ENCODE assay signal across 29 mouse cellular contexts in genomic region chr1:169135542-169135941, GRCm38 (mm10).
DNase-seq lines count a peak whose midpoint lies in the region; ATAC-seq and TF ChIP-seq lines count a peak whose summit lies in the region.
"Had no signal": no experiment of that assay in that cellular context is flagged by ENCODE, and none has a peak within 500 bp of the region (broad histone marks: within the 10 kb centered on the region; RNA-seq: fewer than 3 reads in every experiment).

No protein-coding gene starts in this region.

- TF ChIP-seq EP300 in liver, postnatal 0 days (IDR thresholded peaks at IDR 0.05; ENCODE audit: low read depth), result no peak

- TF ChIP-seq CTCF in brain, embryonic 14.5 days (IDR thresholded peaks at IDR 0.05; ENCODE audit: borderline replicate concordance, extremely low read depth, insufficient read depth, insufficient read length), result no peak
- TF ChIP-seq CTCF in liver, postnatal 0 days (IDR thresholded peaks at IDR 0.05; ENCODE audit: low read depth), result no peak

- DNase-seq in cerebellum, postnatal 10 days, result peak; percentile 50 to 74
- DNase-seq in cerebellum, adult 8-10 months, result no peak
- DNase-seq in heart, adult 11 months, result peak; percentile 86
- DNase-seq in heart, postnatal 25 days (ENCODE audit: low spot score), result no peak
- peak; percentile 26 for DNase-seq in left cerebral cortex, postnatal 4 days
- DNase-seq in left cerebral cortex, postnatal 25 days (ENCODE audit: low spot score in 2 of 2), result no peak
- peak; percentile 19 for DNase-seq in brain, embryonic 14.5 days (ENCODE audit: low read depth)
- DNase-seq in liver, postnatal 0 days, result no peak
- DNase-seq: adrenal gland, adult 2 months; adrenal gland, postnatal 14 days; B cell, adult 2 months; cerebellum, adult 11-12 months; cerebellum, adult 9-10 months; embryo, embryonic 11 days; gastrocnemius, postnatal 14 days; kidney, adult 2 months had no signal

- no peak overlapping the region for H3K9ac ChIP-seq in liver, postnatal 0 days (replicated peaks)
- H3K9ac ChIP-seq: embryonic facial prominence, embryonic 13.5 days; forebrain, embryonic 13.5 days; heart, embryonic 12.5 days; heart, embryonic 15.5 days; hindbrain, embryonic 13.5 days; intestine, embryonic 15.5 days had no signal

- H3K36me3 ChIP-seq in liver, postnatal 0 days (replicated peaks; ENCODE audit: insufficient read depth, low read length), result no peaks in the 10 kb centered on the region
- H3K36me3 ChIP-seq: embryonic facial prominence, embryonic 10.5 days; embryonic facial prominence, embryonic 13.5 days; forebrain, embryonic 10.5 days; G1E; heart, embryonic 12.5 days; heart, embryonic 15.5 days; hindbrain, embryonic 10.5 days; hindbrain, embryonic 13.5 days; intestine, embryonic 15.5 days had no signal

- intact Hi-C loops in heart, postnatal 25 days (cut with DNase I), result no loop called here
- intact Hi-C loops in left cerebral cortex, postnatal 4 days (cut with DNase I), result no loop called here
- intact Hi-C loops in left cerebral cortex, postnatal 25 days (cut with DNase I), result no loop called here

- H3K27ac ChIP-seq in liver, postnatal 0 days (ENCODE audit: low read depth), result no peak overlapping the region
- H3K27ac ChIP-seq: embryonic facial prominence, embryonic 10.5 days; embryonic facial prominence, embryonic 13.5 days; forebrain, embryonic 10.5 days; forebrain, embryonic 13.5 days; heart, embryonic 15.5 days; hindbrain, embryonic 10.5 days; hindbrain, embryonic 13.5 days; intestine, embryonic 15.5 days had no signal

- H3K9me3 ChIP-seq in liver, postnatal 0 days (ENCODE audit: low read length), result no peaks in the 10 kb centered on the region
- H3K9me3 ChIP-seq: embryonic facial prominence, embryonic 10.5 days; embryonic facial prominence, embryonic 13.5 days; forebrain, embryonic 10.5 days; forebrain, embryonic 13.5 days; heart, embryonic 12.5 days; heart, embryonic 15.5 days; hindbrain, embryonic 10.5 days; hindbrain, embryonic 13.5 days; intestine, embryonic 15.5 days had no signal

- H3K4me3 ChIP-seq in liver, postnatal 0 days (ENCODE audit: low read depth, low read length), result no peak overlapping the region
- H3K4me3 ChIP-seq: embryonic facial prominence, embryonic 10.5 days; embryonic facial prominence, embryonic 13.5 days; forebrain, embryonic 10.5 days; forebrain, embryonic 13.5 days; heart, embryonic 12.5 days; heart, embryonic 15.5 days; hindbrain, embryonic 10.5 days; hindbrain, embryonic 13.5 days; intestine, embryonic 15.5 days had no signal

- ATAC-seq in liver, postnatal 0 days, result no peak
- ATAC-seq: forebrain, embryonic 13.5 days; forebrain, embryonic 16.5 days; hindbrain, embryonic 16.5 days; intestine, embryonic 15.5 days had no signal

- no peak for TF ChIP-seq POLR2A in brain, embryonic 14.5 days (IDR thresholded peaks at IDR 0.05; ENCODE audit: borderline replicate concordance, extremely low read depth, insufficient read depth, insufficient read length, poor library complexity, severe bottlenecking)

- no peaks in the 10 kb centered on the region for H3K27me3 ChIP-seq in liver, postnatal 0 days (ENCODE audit: insufficient read depth, low read length)
- H3K27me3 ChIP-seq: CH12.LX; embryonic facial prominence, embryonic 13.5 days; forebrain, embryonic 13.5 days; heart, embryonic 12.5 days; heart, embryonic 15.5 days; hindbrain, embryonic 13.5 days; intestine, embryonic 15.5 days had no signal

- H3K4me2 ChIP-seq in liver, postnatal 0 days (ENCODE audit: low read depth, low read length), result no peak overlapping the region
- H3K4me2 ChIP-seq: embryonic facial prominence, embryonic 13.5 days; forebrain, embryonic 13.5 days; heart, embryonic 12.5 days; heart, embryonic 15.5 days; hindbrain, embryonic 13.5 days; intestine, embryonic 15.5 days had no signal

- no peaks in the 10 kb centered on the region for H3K4me1 ChIP-seq in liver, postnatal 0 days (ENCODE audit: insufficient read depth)
- H3K4me1 ChIP-seq: intestine, embryonic 15.5 days had no signal

Comparison
In these comparisons a context has a peak if more than half of its experiments do, and no peak if none do; other contexts are left out.
1. DNase-seq: peak in cerebellum, postnatal 10 days (2 of 2), heart, adult 11 months (single experiment), left cerebral cortex, postnatal 4 days (single experiment) and brain, embryonic 14.5 days (single experiment); none in cerebellum, adult 8-10 months (single experiment), heart, postnatal 25 days (single experiment), left cerebral cortex, postnatal 25 days (0 of 2) and liver, postnatal 0 days (single experiment).